Mouse (Mus musculus) liver, postnatal 0 days (tissue): ENCODE data around the gene Fto. TPM values are rescaled to one million over a fixed set of nuclear protein-coding genes. Genes with fewer than 3 reads are reported as not detected.
A peak's percentile ranks its signal among the peaks of the same experiment; 100 is the strongest.

Experiments used
- ATAC-seq: fragments of 200-750 bp; cut with Nextera tagmentation; 2 replicates; pipeline ENCODE4 v1.8.0; 2017; ENCODE audit warnings: mild to moderate bottlenecking, moderate library complexity
- DNase-seq: peaks from one replicate; pipeline ENCODE4 v3.0.0-alpha.2; 2016
- H3K27ac ChIP-seq: fragments of 300-500 bp; sonication (generic); 2 replicates; pipeline ENCODE4 v1.5.1; 2014; ENCODE audit warnings: antibody characterized with exemption, moderate library complexity, mild to moderate bottlenecking, low read depth
- H3K27me3 ChIP-seq: fragments of 300-500 bp; sonication (generic); 2 replicates; pipeline ENCODE4 v1.6.1; 2014; ENCODE audit warnings: low read length, control low read depth, mixed read lengths; ENCODE audit not compliant: insufficient read depth
- H3K36me3 ChIP-seq: fragments of 300-500 bp; sonication (generic); replicated peaks from 2 replicates; pipeline ENCODE4 v1.6.1; 2014; ENCODE audit warnings: mild to moderate bottlenecking, control low read depth, low read length, moderate library complexity, mixed read lengths; ENCODE audit not compliant: insufficient read depth
- H3K4me1 ChIP-seq: fragments of 300-500 bp; sonication (generic); 2 replicates; pipeline ENCODE4 v1.6.1; 2014; ENCODE audit warnings: antibody characterized with exemption, mild to moderate bottlenecking, control low read depth; ENCODE audit not compliant: insufficient read depth
- H3K4me2 ChIP-seq: fragments of 300-500 bp; sonication (generic); 2 replicates; pipeline ENCODE4 v1.6.1; 2014; ENCODE audit warnings: low read depth, mild to moderate bottlenecking, low read length, moderate library complexity, mixed read lengths
- H3K4me3 ChIP-seq: fragments of 300-500 bp; sonication (generic); 2 replicates; pipeline ENCODE4 v1.5.1; 2014; ENCODE audit warnings: low read depth, low read length
- H3K9ac ChIP-seq: fragments of 300-500 bp; sonication (generic); replicated peaks from 2 replicates; pipeline ENCODE4 v1.6.1; 2014; ENCODE audit warnings: mild to moderate bottlenecking, moderate library complexity
- H3K9me3 ChIP-seq: fragments of 300-500 bp; sonication (generic); 2 replicates; pipeline ENCODE4 v1.6.1; 2016; ENCODE audit warnings: mild to moderate bottlenecking, control low read depth, low read length, mixed read lengths
- CTCF ChIP-seq: sonication (generic); IDR thresholded peaks from 2 replicates; pipeline ENCODE4 v1.5.1; 2016; ENCODE audit warnings: antibody characterized with exemption, low read depth
- EP300 ChIP-seq: IDR thresholded peaks from 2 replicates; pipeline ENCODE4 v1.6.1; 2016; ENCODE audit warnings: antibody characterized with exemption, low read depth, mild to moderate bottlenecking
- WGBS: fragments of 180-500 bp; shearing (Covaris S2); extraction: QIAGEN DNeasy Blood & Tissue Kit; methylation state at CpG from one replicate; pipeline ENCODE4 v1.1.7; 2014; ENCODE audit not compliant: insufficient replicate concordance; 5-methylcytosine and 5-hydroxymethylcytosine counted together
- polyA plus RNA-seq: library from polyadenylated mRNA; unstranded; fragments of >200 nt; fragmentation: Nextera tagmentation; extraction: Ambion mirVana; gene quantifications from 2 replicates; pipeline ENCODE4 v1.2.1, GENCODE M21; 2015

The Fto gene
- polyA plus RNA-seq, 1 experiment from 2014 or later: 10.8 TPM

- no peak for TF ChIP-seq EP300
- TF ChIP-seq CTCF: no peak
- H3K27me3 ChIP-seq: no peaks in the 10 kb centered on the region
- DNase-seq (no peak), ATAC-seq (no peak; the same call in 1 of the 2 replicates)
- H3K9ac ChIP-seq: no peak overlapping the region
- no peak overlapping the region for H3K4me2 ChIP-seq
- H3K27ac ChIP-seq: no peak overlapping the region
- peaks cover 11% of the 10 kb centered on the region for H3K4me1 ChIP-seq
- H3K9me3 ChIP-seq: no peaks in the 10 kb centered on the region
- H3K4me3 ChIP-seq: no peak overlapping the region
- 60% methylated on average over 5 of the region's 5 CpGs for WGBS
- 0 out of 2 replicates have a peak, but pooled peaks cover 2% of the 10 kb centered on the region for H3K36me3 ChIP-seq
Observed at GRCm38 (mm10) chr8:91358016-91358415, 44.7 kb downstream of the Fto start.

GRCm38 (mm10) chr8:91359511-91359910 is 46.2 kb downstream of the Fto start:
- DNase-seq (no peak), ATAC-seq (no peak)
- Histone ChIP-seq H3K27me3 (no peaks in the 10 kb centered on the region), H3K36me3 (0 out of 2 replicates have a peak, but pooled peaks cover 2% of the 10 kb centered on the region), H3K9me3 (no peaks in the 10 kb centered on the region), H3K9ac (no peak overlapping the region), H3K4me3 (no peak overlapping the region), H3K4me1 (peaks cover 11% of the 10 kb centered on the region), H3K27ac (no peak overlapping the region), H3K4me2 (no peak overlapping the region)
- TF ChIP-seq CTCF (no peak), EP300 (no peak)
- 74% methylated on average over 9 of the region's 9 CpGs for WGBS

GRCm38 (mm10) chr8:91360644-91361357 is 47.5 kb downstream of the Fto start:
- WGBS: 47% methylated on average over 10 of the region's 10 CpGs
- Histone ChIP-seq H3K4me1 (peaks cover 11% of the 10 kb centered on the region), H3K4me2 (no peak overlapping the region; the same call in none of the 2 replicates), H3K27ac (no peak overlapping the region), H3K9me3 (no peaks in the 10 kb centered on the region), H3K4me3 (no peak overlapping the region), H3K9ac (no peak overlapping the region), H3K27me3 (no peaks in the 10 kb centered on the region), H3K36me3 (0 out of 2 replicates have a peak, but pooled peaks cover 2% of the 10 kb centered on the region)
- ATAC-seq (no peak), DNase-seq (no peak)
- TF ChIP-seq CTCF (no peak), EP300 (no peak)

- WGBS: 79% methylated on average over 10 of the region's 10 CpGs
- Histone ChIP-seq H3K4me3 (no peak overlapping the region), H3K9ac (no peak overlapping the region), H3K9me3 (no peaks in the 10 kb centered on the region), H3K27ac (no peak overlapping the region), H3K27me3 (no peaks in the 10 kb centered on the region), H3K4me2 (no peak overlapping the region), H3K36me3 (no peaks in the 10 kb centered on the region), H3K4me1 (peaks cover 2% of the 10 kb centered on the region)
- ATAC-seq (no peak), DNase-seq (no peak)
- TF ChIP-seq EP300 (no peak), CTCF (peak; percentile 37)
Observed at GRCm38 (mm10) chr8:91363272-91363860, 50.0 kb downstream of the Fto start.

- H3K27me3 ChIP-seq: no peaks in the 10 kb centered on the region
- DNase-seq (no peak), ATAC-seq (no peak)
- H3K4me1 ChIP-seq: peaks cover 2% of the 10 kb centered on the region; the same call in 1 of the 2 replicates
- H3K27ac ChIP-seq: no peak overlapping the region
- H3K36me3 ChIP-seq: no peaks in the 10 kb centered on the region
- H3K9me3 ChIP-seq: no peaks in the 10 kb centered on the region
- no peak for TF ChIP-seq EP300
- TF ChIP-seq CTCF: no peak
- no peak overlapping the region for H3K4me3 ChIP-seq
- WGBS: 88% methylated on average over 6 of the region's 6 CpGs
- H3K9ac ChIP-seq: no peak overlapping the region
- no peak overlapping the region for H3K4me2 ChIP-seq
Observed at GRCm38 (mm10) chr8:91364216-91364615, 50.9 kb downstream of the Fto start.

GRCm38 (mm10) chr8:91365804-91366203 is 52.5 kb downstream of the Fto start:
- Histone ChIP-seq H3K27ac (no peak overlapping the region), H3K9me3 (no peaks in the 10 kb centered on the region), H3K36me3 (no peaks in the 10 kb centered on the region), H3K27me3 (no peaks in the 10 kb centered on the region), H3K9ac (no peak overlapping the region), H3K4me3 (no peak overlapping the region), H3K4me1 (peaks cover 3% of the 10 kb centered on the region), H3K4me2 (no peak overlapping the region)
- no peak for TF ChIP-seq EP300
- TF ChIP-seq CTCF: no peak
- ATAC-seq: no peak
- no peak for DNase-seq
